Mouse (Mus musculus) myocyte (in vitro differentiated cells): ENCODE results near the gene Mest. TPM values are rescaled to one million over a fixed set of nuclear protein-coding genes. Genes with fewer than 3 reads are reported as not detected.

Experiments used
- H3K27me3 ChIP-seq: one replicate; pipeline ENCODE4 v1.6.1; 2011; ENCODE audit not compliant: control insufficient read depth, insufficient read depth, insufficient read length
- H3K36me3 ChIP-seq: one replicate; pipeline ENCODE4 v1.6.1; 2011; ENCODE audit not compliant: control insufficient read depth, insufficient read depth
- H3K4me2 ChIP-seq: one replicate; pipeline ENCODE4 v1.6.1; 2011; ENCODE audit warnings: low read depth, control low read depth
- H3K4me3 ChIP-seq: one replicate; pipeline ENCODE4 v1.5.1; 2011; ENCODE audit warnings: mild to moderate bottlenecking, control low read depth, moderate library complexity
- H3K79me2 ChIP-seq: one replicate; pipeline ENCODE4 v1.6.1; 2011; ENCODE audit not compliant: control insufficient read depth, insufficient read depth
- H3ac ChIP-seq: one replicate; pipeline ENCODE4 v1.6.1; 2011; ENCODE audit not compliant: control insufficient read depth, insufficient read length
- CEBPB ChIP-seq: IDR thresholded peaks from 2 replicates; pipeline ENCODE4 v1.6.1; 2011; ENCODE audit warnings: mild to moderate bottlenecking, moderate library complexity; ENCODE audit not compliant: poor library complexity, insufficient read depth, severe bottlenecking
- E2F4 ChIP-seq: IDR thresholded peaks from one replicate; pipeline ENCODE4 v1.6.1; 2011; ENCODE audit warnings: mild to moderate bottlenecking, control low read depth, moderate library complexity; ENCODE audit not compliant: insufficient read depth
- MAX ChIP-seq: IDR thresholded peaks from one replicate; pipeline ENCODE4 v1.6.1; 2011; ENCODE audit warnings: low read depth, mild to moderate bottlenecking, control low read depth
- MYOD1 ChIP-seq, 3 experiments: IDR thresholded peaks; one replicate each; pipeline ENCODE4 v1.6.1; 2011; ENCODE audit warnings: control low read depth in 2 of 3, low read depth in 2 of 3, mild to moderate bottlenecking in 2 of 3, moderate library complexity in 1 of 3; ENCODE audit not compliant: insufficient read length in 2 of 3, control insufficient read depth in 1 of 3
- MYOG ChIP-seq, 3 experiments: IDR thresholded peaks; one replicate each; pipeline ENCODE4 v1.6.1; 2011; ENCODE audit warnings: control low read depth in 2 of 3, low read depth in 2 of 3, mild to moderate bottlenecking in 2 of 3; ENCODE audit not compliant: insufficient read length in 2 of 3, control insufficient read depth in 1 of 3, insufficient read depth in 1 of 3
- POLR2A ChIP-seq: IDR thresholded peaks from one replicate; pipeline ENCODE4 v1.6.1; 2011; ENCODE audit warnings: low read depth, mild to moderate bottlenecking, control low read depth, moderate library complexity; ENCODE audit not compliant: insufficient read length
- POLR2AphosphoS2 ChIP-seq: IDR thresholded peaks from one replicate; pipeline ENCODE4 v1.6.1; 2011; ENCODE audit warnings: low read depth, control low read depth; ENCODE audit not compliant: insufficient read length
- REST ChIP-seq: IDR thresholded peaks from one replicate; pipeline ENCODE4 v1.6.1; 2011; ENCODE audit warnings: mild to moderate bottlenecking, control low read depth, moderate library complexity; ENCODE audit not compliant: insufficient read depth, insufficient read length
- SRF ChIP-seq: IDR thresholded peaks from one replicate; pipeline ENCODE4 v1.6.1; 2011; ENCODE audit warnings: low read depth; ENCODE audit not compliant: control insufficient read depth, insufficient read length
- TCF12 ChIP-seq: IDR thresholded peaks from one replicate; pipeline ENCODE4 v1.6.1; 2011; ENCODE audit warnings: mild to moderate bottlenecking, control low read depth; ENCODE audit not compliant: poor library complexity, insufficient read depth, severe bottlenecking
- TCF3 ChIP-seq: IDR thresholded peaks from one replicate; pipeline ENCODE4 v1.6.1; 2011; ENCODE audit warnings: low read depth, control low read depth; ENCODE audit not compliant: insufficient read length
- USF1 ChIP-seq: IDR thresholded peaks from one replicate; pipeline ENCODE4 v1.6.1; 2011; ENCODE audit warnings: low read depth, mild to moderate bottlenecking, control low read depth, moderate library complexity
- polyA plus RNA-seq: library from polyadenylated mRNA; unstranded; fragments of >200 nt; fragmentation: generic; extraction: Trizol; gene quantifications from one replicate; pipeline ENCODE4 v1.2.1, GENCODE M21; 2012; ENCODE audit warnings: missing spikeins

Mest gene
- polyA plus RNA-seq, 1 experiment = 6.3 TPM

DNA sequence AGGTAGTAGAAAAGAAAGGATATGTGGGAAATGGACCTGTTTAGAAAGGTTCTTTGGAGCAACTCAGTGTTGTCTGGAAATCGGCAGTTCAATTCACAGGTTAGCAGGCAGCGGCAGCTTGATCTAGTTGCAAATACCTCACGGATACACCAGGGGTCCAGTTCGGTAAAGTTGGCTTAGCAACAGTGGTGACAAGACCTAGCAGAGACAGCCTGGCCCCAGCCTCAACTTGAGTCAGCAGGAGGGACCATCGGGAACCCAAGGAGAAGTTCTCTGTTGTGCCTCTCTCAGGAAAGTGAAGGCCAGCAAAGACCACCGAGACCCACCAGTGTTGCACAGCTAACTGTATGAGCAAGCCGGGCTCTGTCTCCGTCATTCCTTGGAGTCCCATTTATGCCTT is 28.2 kb upstream of the Mest start:
- TF ChIP-seq USF1 = no peak
- TF ChIP-seq POLR2A = no peak
- TF ChIP-seq POLR2AphosphoS2 = no peak
- no peak for TF ChIP-seq E2F4
- no peak for TF ChIP-seq TCF12
- TF ChIP-seq MAX = no peak
- no peak for TF ChIP-seq MYOD1 (IDR thresholded peaks at IDR 0.05; ENCODE audit: control insufficient read depth in 1 of 3, insufficient read length in 2 of 3, low read depth in 2 of 3)
- no peak for TF ChIP-seq SRF
- TF ChIP-seq TCF3 = no peak
- TF ChIP-seq CEBPB = no peak
- no peak for TF ChIP-seq REST
- no peak for TF ChIP-seq MYOG (IDR thresholded peaks at IDR 0.05; ENCODE audit: control insufficient read depth in 1 of 3, insufficient read depth in 1 of 3, insufficient read length in 2 of 3, low read depth in 2 of 3)

DNA sequence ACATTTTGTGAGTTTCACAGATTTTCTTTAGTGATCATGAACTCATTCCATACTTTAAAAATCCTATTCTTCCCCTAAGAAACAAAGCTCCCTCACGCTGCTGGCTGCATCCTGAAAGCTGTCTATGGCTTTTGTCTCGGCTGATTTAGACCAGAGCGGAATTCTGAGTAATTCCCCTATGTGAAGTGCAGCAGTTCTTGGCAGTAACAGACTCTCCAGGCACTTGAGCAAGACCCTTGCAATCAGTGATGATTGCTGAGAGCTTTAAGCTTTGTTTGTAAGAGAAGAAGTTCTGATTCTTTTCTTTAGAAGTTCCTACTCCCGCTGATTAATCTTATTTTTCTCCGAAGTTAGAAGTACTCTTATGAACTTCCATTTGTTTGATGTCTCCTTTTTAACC is 25.9 kb upstream of the Mest start:
- Histone ChIP-seq H3K27me3 (no peaks in the 10 kb centered on the region), H3K79me2 (no peaks in the 10 kb centered on the region), H3ac (no peak overlapping the region), H3K4me3 (no peak overlapping the region), H3K36me3 (no peaks in the 10 kb centered on the region), H3K4me2 (no peak overlapping the region)
- TF ChIP-seq E2F4 = no peak
- no peak for TF ChIP-seq CEBPB
- no peak for TF ChIP-seq MYOG (IDR thresholded peaks at IDR 0.05; ENCODE audit: control insufficient read depth in 1 of 3, insufficient read depth in 1 of 3, insufficient read length in 2 of 3, low read depth in 2 of 3)
- TF ChIP-seq POLR2AphosphoS2 = no peak
- TF ChIP-seq TCF12 = no peak
- no peak for TF ChIP-seq MYOD1 (IDR thresholded peaks at IDR 0.05; ENCODE audit: control insufficient read depth in 1 of 3, insufficient read length in 2 of 3, low read depth in 2 of 3)
- no peak for TF ChIP-seq MAX
- TF ChIP-seq POLR2A = no peak
- TF ChIP-seq SRF = no peak
- no peak for TF ChIP-seq USF1
- TF ChIP-seq REST = no peak
- no peak for TF ChIP-seq TCF3

More for the DNA sequence above, 28.2 kb upstream of the Mest start:
- Histone ChIP-seq H3K79me2 (no peaks in the 10 kb centered on the region), H3K27me3 (no peaks in the 10 kb centered on the region), H3K4me2 (no peak overlapping the region), H3K4me3 (no peak overlapping the region), H3ac (no peak overlapping the region), H3K36me3 (no peaks in the 10 kb centered on the region)

DNA sequence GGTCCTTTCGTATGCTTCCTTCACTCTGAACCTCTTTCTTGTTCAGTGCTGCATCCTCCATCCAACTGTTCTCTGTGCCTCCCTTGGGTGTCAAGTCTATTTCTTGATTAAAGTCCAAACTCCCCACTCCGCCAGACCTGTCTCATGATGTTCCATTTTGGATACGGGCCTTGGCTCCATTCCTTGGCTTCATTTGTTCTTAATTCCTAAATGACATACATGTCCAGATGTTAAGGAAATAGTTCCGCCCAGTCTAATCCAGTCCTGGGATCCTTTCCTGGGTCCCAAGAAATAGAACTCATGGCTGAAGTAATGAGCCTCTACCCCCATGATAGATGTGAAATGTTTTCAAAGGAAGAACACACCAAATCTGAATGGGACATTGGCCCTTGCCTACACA is 25.3 kb upstream of the Mest start:
- Histone ChIP-seq H3K27me3 (no peaks in the 10 kb centered on the region), H3K4me2 (no peak overlapping the region), H3K79me2 (no peaks in the 10 kb centered on the region), H3ac (no peak overlapping the region), H3K4me3 (no peak overlapping the region), H3K36me3 (no peaks in the 10 kb centered on the region)
- TF ChIP-seq POLR2A (no peak), CEBPB (no peak), SRF (no peak), MAX (no peak), TCF12 (no peak)

DNA sequence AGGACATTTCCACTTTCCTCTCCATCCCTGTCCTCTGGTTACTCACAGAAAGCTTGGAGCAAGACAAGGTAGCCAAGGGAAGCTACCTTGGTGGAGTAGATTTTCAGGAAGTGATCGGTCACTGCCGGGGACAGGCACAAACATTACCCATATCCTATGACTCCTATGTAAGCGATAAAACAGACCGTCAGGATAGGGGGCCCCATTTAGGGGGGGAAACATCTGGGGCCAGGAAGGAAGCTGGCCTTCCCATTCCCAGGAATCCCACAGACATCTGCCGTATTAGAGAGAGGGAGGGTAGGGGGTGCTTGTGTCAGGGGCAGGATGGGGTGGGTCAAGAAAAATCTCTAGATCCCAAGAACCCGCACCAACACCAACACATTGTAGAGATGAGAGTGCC is 23.2 kb upstream of the Mest start:
- no peak overlapping the region for H3K4me3 ChIP-seq
- H3K4me2 ChIP-seq = no peak overlapping the region
- no peaks in the 10 kb centered on the region for H3K79me2 ChIP-seq
- no peaks in the 10 kb centered on the region for H3K36me3 ChIP-seq
- no peak overlapping the region for H3ac ChIP-seq
- no peaks in the 10 kb centered on the region for H3K27me3 ChIP-seq
- TF ChIP-seq MYOG (IDR thresholded peaks at IDR 0.05; ENCODE audit: control insufficient read depth in 1 of 3, insufficient read depth in 1 of 3, insufficient read length in 2 of 3, low read depth in 2 of 3) (no peak), SRF (no peak), MAX (no peak), POLR2A (no peak), MYOD1 (IDR thresholded peaks at IDR 0.05; ENCODE audit: control insufficient read depth in 1 of 3, insufficient read length in 2 of 3, low read depth in 2 of 3) (no peak), E2F4 (no peak), TCF12 (no peak), TCF3 (no peak), USF1 (no peak), CEBPB (no peak), POLR2AphosphoS2 (no peak), REST (no peak)

DNA sequence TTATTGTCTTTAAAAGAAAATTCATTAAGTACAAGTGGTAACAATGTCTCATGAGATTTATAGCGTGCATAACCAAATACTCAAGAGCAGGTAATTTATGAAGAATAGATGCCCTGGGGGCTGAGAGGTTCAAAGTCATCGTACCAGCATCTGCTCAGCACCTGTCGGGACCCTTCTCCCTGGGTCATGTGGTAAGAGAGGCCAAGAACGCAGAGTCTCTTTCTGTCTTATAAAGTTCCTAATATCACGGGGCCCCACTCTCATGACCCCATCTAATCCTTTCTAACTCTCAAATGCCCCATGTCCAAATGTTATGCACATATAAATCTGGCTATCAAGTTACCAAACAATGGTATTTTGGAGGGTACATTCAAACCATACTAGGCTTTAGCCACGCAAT is 20.5 kb upstream of the Mest start:
- no peaks in the 10 kb centered on the region for H3K36me3 ChIP-seq
- H3K4me3 ChIP-seq = no peak overlapping the region
- no peaks in the 10 kb centered on the region for H3K27me3 ChIP-seq
- H3K79me2 ChIP-seq = no peaks in the 10 kb centered on the region
- no peak overlapping the region for H3K4me2 ChIP-seq
- H3ac ChIP-seq = no peak overlapping the region
- TF ChIP-seq CEBPB (no peak), MYOD1 (IDR thresholded peaks at IDR 0.05; ENCODE audit: control insufficient read depth in 1 of 3, insufficient read length in 2 of 3, low read depth in 2 of 3) (peak in 1 of 3 experiments; percentile 66)
